Mouse (Mus musculus): ENCODE data around the gene Ccni. TPM values are rescaled to one million over a fixed set of nuclear protein-coding genes. Genes with fewer than 3 reads are reported as not detected.

Ccni gene
- 68.1 and 71.0 TPM in 2 replicates for polyA plus RNA-seq (2015; fragmentation: Nextera tagmentation; extraction: Ambion mirVana)

- under 1% methylated on average over 75 of the region's 79 CpGs for WGBS
- no peak for TF ChIP-seq CTCF (IDR thresholded peaks at IDR 0.05; ENCODE audit: low read depth)
- Histone ChIP-seq H3K4me2 (replicated peaks; ENCODE audit: low read depth) (peak within 1 kb of the TSS; percentile 69), H3K9me3 (ENCODE audit: control insufficient read depth) (no peaks in the 10 kb centered on the region), H3K9ac (ENCODE audit: low read depth, low read length) (peak within 1 kb of the TSS; percentile 89), H3K27me3 (replicated peaks; ENCODE audit: control insufficient read depth, insufficient read depth, low read length) (no peaks in the 10 kb centered on the region), H3K36me3 (ENCODE audit: control insufficient read depth, insufficient read depth) (no peaks in the 10 kb centered on the region), H3K4me3 (ENCODE audit: low read depth, low read length) (peak within 1 kb of the TSS; percentile 95), H3K27ac (ENCODE audit: low read depth, low read length) (peak within 1 kb of the TSS; percentile 97), H3K4me1 (replicated peaks; ENCODE audit: control insufficient read depth, insufficient read depth, low read length) (peaks cover 9% of the 10 kb centered on the region; the same call in 1 of the 2 replicates)
- ATAC-seq = peak; percentile 98
Measured at GRCm38 (mm10) chr5:93206109-93207005, at the start of gene Ccni, which contains the start of gene 2010109A12Rik. TSS of gene Ccni (minus strand) at chr5:93206495. TSS of gene 2010109A12Rik (plus strand) at chr5:93206518.

- TF ChIP-seq CTCF (IDR thresholded peaks at IDR 0.05; ENCODE audit: low read depth) = no peak
- ATAC-seq = no peak
- H3K9me3 ChIP-seq (ENCODE audit: control insufficient read depth) = no peaks in the 10 kb centered on the region
- no peaks in the 10 kb centered on the region for H3K36me3 ChIP-seq (ENCODE audit: control insufficient read depth, insufficient read depth)
- H3K27ac ChIP-seq (ENCODE audit: low read depth, low read length) = no peak overlapping the region
- H3K4me2 ChIP-seq (replicated peaks; ENCODE audit: low read depth) = no peak overlapping the region
- WGBS = 85% methylated on average over 5 of the region's 5 CpGs
- H3K9ac ChIP-seq (ENCODE audit: low read depth, low read length) = no peak overlapping the region
- H3K4me3 ChIP-seq (ENCODE audit: low read depth, low read length) = no peak overlapping the region
- H3K27me3 ChIP-seq (replicated peaks; ENCODE audit: control insufficient read depth, insufficient read depth, low read length) = no peaks in the 10 kb centered on the region
- H3K4me1 ChIP-seq (replicated peaks; ENCODE audit: control insufficient read depth, insufficient read depth, low read length) = no peaks in the 10 kb centered on the region
Measured at GRCm38 (mm10) chr5:93255759-93256265, 49.5 kb upstream of the Ccni start.

DNA sequence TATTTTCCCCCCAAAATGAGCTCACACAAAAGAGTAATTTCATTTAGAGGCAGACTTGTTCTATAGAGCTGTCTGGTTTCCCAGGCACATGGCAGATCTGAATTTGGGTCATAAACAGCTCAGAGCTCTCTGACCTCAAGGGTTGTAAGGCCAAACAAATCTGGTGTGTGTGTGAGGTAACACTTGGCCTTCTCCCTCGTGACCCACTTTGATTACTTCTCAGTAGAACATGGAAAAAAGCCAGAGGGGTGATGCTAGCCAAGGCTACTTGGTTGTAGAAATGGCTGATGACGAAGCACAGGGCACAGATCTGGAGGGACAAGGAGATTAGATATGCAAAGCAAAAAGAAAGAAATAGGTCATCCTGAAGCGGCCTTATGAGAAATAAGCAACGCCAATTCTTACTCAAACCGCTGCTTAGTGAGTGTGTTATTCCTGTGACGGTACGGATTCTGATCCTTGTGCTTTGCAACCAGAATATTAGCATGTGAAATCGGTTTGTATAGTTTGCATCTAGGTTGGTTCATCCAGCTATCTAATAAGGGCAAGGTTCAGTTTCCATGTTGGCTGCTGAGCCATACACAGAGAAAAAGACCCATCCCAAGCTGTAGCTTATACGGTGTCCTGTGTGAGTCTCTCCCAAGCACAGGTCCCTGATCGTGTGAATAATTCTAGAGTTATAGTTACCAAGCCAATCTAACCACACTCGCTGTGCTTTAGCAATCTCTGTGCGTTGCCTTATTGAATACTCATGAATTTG is 44.9 kb upstream of the Ccni start:
- Histone ChIP-seq H3K27me3 (replicated peaks; ENCODE audit: control insufficient read depth, insufficient read depth, low read length) (no peaks in the 10 kb centered on the region), H3K9me3 (ENCODE audit: control insufficient read depth) (no peaks in the 10 kb centered on the region), H3K27ac (ENCODE audit: low read depth, low read length) (no peak overlapping the region), H3K4me2 (replicated peaks; ENCODE audit: low read depth) (no peak overlapping the region), H3K9ac (ENCODE audit: low read depth, low read length) (no peak overlapping the region), H3K36me3 (ENCODE audit: control insufficient read depth, insufficient read depth) (no peaks in the 10 kb centered on the region), H3K4me3 (ENCODE audit: low read depth, low read length) (no peak overlapping the region), H3K4me1 (replicated peaks; ENCODE audit: control insufficient read depth, insufficient read depth, low read length) (no peaks in the 10 kb centered on the region)
- WGBS = 68% methylated on average over 12 of the region's 12 CpGs
- no peak for TF ChIP-seq CTCF (IDR thresholded peaks at IDR 0.05; ENCODE audit: low read depth)
- peak; percentile 79 for ATAC-seq

GRCm38 (mm10) chr5:93249940-93250578 is 43.8 kb upstream of the Ccni start:
- Histone ChIP-seq H3K27ac (ENCODE audit: low read depth, low read length) (no peak overlapping the region), H3K9me3 (ENCODE audit: control insufficient read depth) (no peaks in the 10 kb centered on the region), H3K9ac (ENCODE audit: low read depth, low read length) (no peak overlapping the region), H3K27me3 (replicated peaks; ENCODE audit: control insufficient read depth, insufficient read depth, low read length) (no peaks in the 10 kb centered on the region), H3K4me1 (replicated peaks; ENCODE audit: control insufficient read depth, insufficient read depth, low read length) (no peaks in the 10 kb centered on the region), H3K4me3 (ENCODE audit: low read depth, low read length) (no peak overlapping the region), H3K36me3 (ENCODE audit: control insufficient read depth, insufficient read depth) (no peaks in the 10 kb centered on the region), H3K4me2 (replicated peaks; ENCODE audit: low read depth) (no peak overlapping the region)
- 52% methylated on average over 6 of the region's 6 CpGs for WGBS
- no peak for ATAC-seq
- TF ChIP-seq CTCF (IDR thresholded peaks at IDR 0.05; ENCODE audit: low read depth) = no peak

GRCm38 (mm10) chr5:93245280-93245679 is 39.0 kb upstream of the Ccni start:
- Histone ChIP-seq H3K4me2 (replicated peaks; ENCODE audit: low read depth) (no peak overlapping the region), H3K9me3 (ENCODE audit: control insufficient read depth) (no peaks in the 10 kb centered on the region), H3K4me3 (ENCODE audit: low read depth, low read length) (no peak overlapping the region), H3K9ac (ENCODE audit: low read depth, low read length) (no peak overlapping the region), H3K27me3 (replicated peaks; ENCODE audit: control insufficient read depth, insufficient read depth, low read length) (no peaks in the 10 kb centered on the region), H3K36me3 (ENCODE audit: control insufficient read depth, insufficient read depth) (no peaks in the 10 kb centered on the region), H3K4me1 (replicated peaks; ENCODE audit: control insufficient read depth, insufficient read depth, low read length) (no peaks in the 10 kb centered on the region), H3K27ac (ENCODE audit: low read depth, low read length) (no peak overlapping the region)
- no peak for TF ChIP-seq CTCF (IDR thresholded peaks at IDR 0.05; ENCODE audit: low read depth)
- no peak for ATAC-seq
- 80% methylated on average over 2 of the region's 2 CpGs for WGBS
